Comparison of ENCODE assay signal across 28 mouse cellular contexts in genomic region chr2:57799279-57799678, GRCm38 (mm10).
DNase-seq lines count a peak whose midpoint lies in the region; ATAC-seq and TF ChIP-seq lines count a peak whose summit lies in the region.
"Had no signal": no experiment of that assay in that cellular context is flagged by ENCODE, and none has a peak within 500 bp of the region (broad histone marks: within the 10 kb centered on the region; RNA-seq: fewer than 3 reads in every experiment).

No protein-coding gene starts in this region.

- TF ChIP-seq EP300 in stomach, postnatal 0 days (optimal IDR thresholded peaks at IDR 0.05) = no peak

- no peak for TF ChIP-seq CTCF in intestine, postnatal 0 days (IDR thresholded peaks at IDR 0.05; ENCODE audit: low read depth)
- no peak for TF ChIP-seq CTCF in lung, embryonic 14.5 days (IDR thresholded peaks at IDR 0.05; ENCODE audit: low read depth)
- no peak for TF ChIP-seq CTCF in stomach, postnatal 0 days (IDR thresholded peaks at IDR 0.05; ENCODE audit: low read depth)

- H3K9me3 ChIP-seq in intestine, embryonic 14.5 days (ENCODE audit: control insufficient read depth, low read length) = no peaks in the 10 kb centered on the region
- no peaks in the 10 kb centered on the region for H3K9me3 ChIP-seq in intestine, postnatal 0 days (ENCODE audit: control insufficient read depth)
- H3K9me3 ChIP-seq in lung, embryonic 14.5 days (ENCODE audit: low read depth, low read length) = no peaks in the 10 kb centered on the region
- no peaks in the 10 kb centered on the region for H3K9me3 ChIP-seq in stomach, embryonic 14.5 days (ENCODE audit: control insufficient read depth, low read depth, low read length)
- H3K9me3 ChIP-seq in stomach, postnatal 0 days (ENCODE audit: control insufficient read depth, low read length) = no peaks in the 10 kb centered on the region
- H3K9me3 ChIP-seq: embryonic facial prominence, embryonic 10.5 days; embryonic facial prominence, embryonic 13.5 days; forebrain, embryonic 12.5 days; forebrain, embryonic 15.5 days; heart, embryonic 12.5 days; heart, embryonic 15.5 days; hindbrain, embryonic 10.5 days; hindbrain, embryonic 13.5 days had no signal

- H3K4me3 ChIP-seq in intestine, embryonic 14.5 days (ENCODE audit: low read depth, low read length) = no peak overlapping the region
- H3K4me3 ChIP-seq in intestine, postnatal 0 days (ENCODE audit: low read depth, low read length) = no peak overlapping the region
- H3K4me3 ChIP-seq in lung, embryonic 14.5 days (ENCODE audit: low read depth, low read length) = no peak overlapping the region
- no peak overlapping the region for H3K4me3 ChIP-seq in stomach, embryonic 14.5 days (ENCODE audit: low read depth, low read length)
- no peak overlapping the region for H3K4me3 ChIP-seq in stomach, postnatal 0 days (ENCODE audit: low read depth, low read length)
- H3K4me3 ChIP-seq: embryonic facial prominence, embryonic 10.5 days; embryonic facial prominence, embryonic 13.5 days; erythroblast, embryonic 14.5 days; forebrain, embryonic 12.5 days; forebrain, embryonic 15.5 days; heart, embryonic 12.5 days; heart, embryonic 15.5 days; hindbrain, embryonic 10.5 days; hindbrain, embryonic 13.5 days had no signal

- no peaks in the 10 kb centered on the region for H3K27me3 ChIP-seq in intestine, embryonic 14.5 days (replicated peaks; ENCODE audit: control insufficient read depth, insufficient read depth, low read length)
- H3K27me3 ChIP-seq in intestine, postnatal 0 days (replicated peaks; ENCODE audit: control insufficient read depth, insufficient read depth, low read length) = no peaks in the 10 kb centered on the region
- H3K27me3 ChIP-seq in lung, embryonic 14.5 days (ENCODE audit: insufficient read depth, low read length) = no peaks in the 10 kb centered on the region
- no peaks in the 10 kb centered on the region for H3K27me3 ChIP-seq in stomach, embryonic 14.5 days (ENCODE audit: control insufficient read depth, insufficient read depth, low read length)
- H3K27me3 ChIP-seq in stomach, postnatal 0 days (ENCODE audit: control insufficient read depth, insufficient read depth, low read length) = no peaks in the 10 kb centered on the region
- H3K27me3 ChIP-seq: embryonic facial prominence, embryonic 13.5 days; forebrain, embryonic 12.5 days; forebrain, embryonic 15.5 days; heart, embryonic 12.5 days; heart, embryonic 15.5 days; hindbrain, embryonic 13.5 days had no signal

- WGBS in intestine, embryonic 14.5 days = 61% methylated on average over 2 of the region's 2 CpGs
- WGBS in intestine, postnatal 0 days = 24% methylated on average over 2 of the region's 2 CpGs
- 47% methylated on average over 2 of the region's 2 CpGs for WGBS in lung, embryonic 14.5 days
- WGBS in stomach, embryonic 14.5 days = 66% methylated on average over 2 of the region's 2 CpGs
- WGBS in stomach, postnatal 0 days = 49% methylated on average over 2 of the region's 2 CpGs

- H3K4me2 ChIP-seq in intestine, embryonic 14.5 days (ENCODE audit: low read length) = no peak overlapping the region
- H3K4me2 ChIP-seq in intestine, postnatal 0 days (replicated peaks; ENCODE audit: low read depth) = no peak overlapping the region
- H3K4me2 ChIP-seq in lung, embryonic 14.5 days = no peak overlapping the region
- H3K4me2 ChIP-seq in stomach, embryonic 14.5 days (replicated peaks; ENCODE audit: low read depth, low read length) = no peak overlapping the region
- no peak overlapping the region for H3K4me2 ChIP-seq in stomach, postnatal 0 days (replicated peaks; ENCODE audit: low read depth)
- H3K4me2 ChIP-seq: embryonic facial prominence, embryonic 13.5 days; forebrain, embryonic 12.5 days; forebrain, embryonic 15.5 days; heart, embryonic 12.5 days; heart, embryonic 15.5 days; hindbrain, embryonic 13.5 days had no signal

- no peaks in the 10 kb centered on the region for H3K4me1 ChIP-seq in intestine, embryonic 14.5 days (replicated peaks; ENCODE audit: control insufficient read depth, insufficient read depth, low read length)
- no peaks in the 10 kb centered on the region for H3K4me1 ChIP-seq in intestine, postnatal 0 days (replicated peaks; ENCODE audit: control insufficient read depth, insufficient read depth, low read length)
- H3K4me1 ChIP-seq in lung, embryonic 14.5 days (ENCODE audit: insufficient read depth) = no peaks in the 10 kb centered on the region
- no peaks in the 10 kb centered on the region for H3K4me1 ChIP-seq in stomach, embryonic 14.5 days (ENCODE audit: control insufficient read depth, insufficient read depth, low read length)
- H3K4me1 ChIP-seq in stomach, postnatal 0 days (replicated peaks; ENCODE audit: control insufficient read depth, insufficient read depth) = no peaks in the 10 kb centered on the region
- H3K4me1 ChIP-seq: embryonic facial prominence, embryonic 10.5 days; embryonic facial prominence, embryonic 13.5 days; forebrain, embryonic 12.5 days; forebrain, embryonic 15.5 days; heart, embryonic 12.5 days; heart, embryonic 15.5 days; hindbrain, embryonic 10.5 days; hindbrain, embryonic 13.5 days had no signal

- H3K36me3 ChIP-seq in intestine, embryonic 14.5 days (ENCODE audit: control insufficient read depth, insufficient read depth, low read length) = no peaks in the 10 kb centered on the region
- no peaks in the 10 kb centered on the region for H3K36me3 ChIP-seq in intestine, postnatal 0 days (ENCODE audit: control insufficient read depth, insufficient read depth)
- no peaks in the 10 kb centered on the region for H3K36me3 ChIP-seq in lung, embryonic 14.5 days (ENCODE audit: insufficient read depth)
- H3K36me3 ChIP-seq in stomach, embryonic 14.5 days (ENCODE audit: control insufficient read depth, insufficient read depth, low read length) = no peaks in the 10 kb centered on the region
- no peaks in the 10 kb centered on the region for H3K36me3 ChIP-seq in stomach, postnatal 0 days (ENCODE audit: control insufficient read depth, insufficient read depth, low read length)
- H3K36me3 ChIP-seq: embryonic facial prominence, embryonic 10.5 days; embryonic facial prominence, embryonic 13.5 days; forebrain, embryonic 12.5 days; forebrain, embryonic 15.5 days; heart, embryonic 12.5 days; heart, embryonic 15.5 days; hindbrain, embryonic 10.5 days; hindbrain, embryonic 13.5 days had no signal

- H3K9ac ChIP-seq in intestine, embryonic 14.5 days (ENCODE audit: low read length) = no peak overlapping the region
- H3K9ac ChIP-seq in intestine, postnatal 0 days (ENCODE audit: low read depth, low read length) = no peak overlapping the region
- no peak overlapping the region for H3K9ac ChIP-seq in lung, embryonic 14.5 days
- no peak overlapping the region for H3K9ac ChIP-seq in stomach, embryonic 14.5 days (replicated peaks; ENCODE audit: low read depth, low read length)
- H3K9ac ChIP-seq in stomach, postnatal 0 days (ENCODE audit: low read length) = no peak overlapping the region
- H3K9ac ChIP-seq: embryonic facial prominence, embryonic 13.5 days; forebrain, embryonic 12.5 days; forebrain, embryonic 15.5 days; heart, embryonic 12.5 days; heart, embryonic 15.5 days; hindbrain, embryonic 13.5 days had no signal

- DNase-seq in intestine, embryonic 14.5 days (ENCODE audit: low spot score) = no peak
- peak; percentile 6 for DNase-seq in lung, embryonic 14.5 days
- DNase-seq in lung, postnatal 10 days = no peak
- DNase-seq in stomach, postnatal 0 days (ENCODE audit: low spot score) = no peak
- no peak for DNase-seq in kidney, postnatal 10 days
- DNase-seq in cerebellum, adult 9-11 months = no peak
- DNase-seq: adrenal gland, postnatal 14 days; cerebellum, adult 11 months; cerebellum, adult 2 months; cerebellum, postnatal 10 days; cerebellum, postnatal 36 days; embryo, embryonic 11 days; gastrocnemius, postnatal 25 days; heart, adult 18-20 months; heart, postnatal 10 days; heart, postnatal 36 days had no signal

- no peak overlapping the region for H3K27ac ChIP-seq in intestine, embryonic 14.5 days (ENCODE audit: low read depth)
- H3K27ac ChIP-seq in intestine, postnatal 0 days (ENCODE audit: low read depth, low read length) = no peak overlapping the region
- no peak overlapping the region for H3K27ac ChIP-seq in lung, embryonic 14.5 days (ENCODE audit: low read depth)
- H3K27ac ChIP-seq in stomach, embryonic 14.5 days (ENCODE audit: low read length) = no peak overlapping the region
- H3K27ac ChIP-seq in stomach, postnatal 0 days (replicated peaks) = no peak overlapping the region
- H3K27ac ChIP-seq: embryonic facial prominence, embryonic 10.5 days; embryonic facial prominence, embryonic 13.5 days; forebrain, embryonic 12.5 days; forebrain, embryonic 15.5 days; heart, embryonic 15.5 days; hindbrain, embryonic 10.5 days; hindbrain, embryonic 13.5 days had no signal

- ATAC-seq in intestine, embryonic 14.5 days (replicated peaks; ENCODE audit: low FRiP score, low TSS enrichment, low read depth) = peak; percentile 72; the same call in 1 of the 2 replicates
- no peak for ATAC-seq in intestine, postnatal 0 days
- peak; percentile 41; the same call in 1 of the 2 replicates for ATAC-seq in lung, embryonic 14.5 days (ENCODE audit: insufficient read depth)
- ATAC-seq in stomach, embryonic 14.5 days (ENCODE audit: insufficient number of reproducible peaks, insufficient read depth, low FRiP score, low read depth) = peak; percentile 37; the same call in 1 of the 2 replicates
- no peak for ATAC-seq in stomach, postnatal 0 days (ENCODE audit: low FRiP score, low TSS enrichment)
- ATAC-seq: forebrain, embryonic 15.5 days; Patski had no signal

Comparison
In these comparisons a context has a peak if more than half of its experiments do, and no peak if none do; other contexts are left out.
1. ATAC-seq: peak in intestine, embryonic 14.5 days (single experiment), lung, embryonic 14.5 days (single experiment) and stomach, embryonic 14.5 days (single experiment); none in intestine, postnatal 0 days (single experiment) and stomach, postnatal 0 days (single experiment).